Mouse (Mus musculus): ENCODE results near the gene Krtap15. TPM values are rescaled to one million over a fixed set of nuclear protein-coding genes. Genes with fewer than 3 reads are reported as not detected.

Gene Krtap15
- polyA plus RNA-seq (2017; shearing (Covaris generic)) = not detected

DNA sequence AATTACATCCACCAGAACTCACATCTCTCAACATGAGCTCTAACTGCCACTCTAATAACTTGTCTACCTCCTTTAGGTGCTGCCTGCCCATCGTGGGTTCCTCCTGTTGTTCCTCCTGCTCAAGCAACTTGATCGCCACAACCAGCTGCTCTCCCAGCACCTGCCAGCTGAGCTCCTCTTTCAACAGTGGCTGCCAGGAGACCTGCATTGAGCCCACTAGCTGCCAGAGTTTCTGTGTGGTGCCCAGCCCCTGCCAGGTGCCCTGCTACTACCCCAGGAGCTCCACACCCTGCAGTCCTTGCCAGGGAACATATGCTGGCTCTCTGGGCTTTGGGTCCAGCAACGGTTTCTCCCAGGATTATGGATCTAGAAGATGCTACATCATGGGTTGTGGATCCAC is at the start of gene Krtap15:
Gene Krtap15, plus strand, starts transcription at position 150 of the 400 bp plus-strand sequence.

DNA sequence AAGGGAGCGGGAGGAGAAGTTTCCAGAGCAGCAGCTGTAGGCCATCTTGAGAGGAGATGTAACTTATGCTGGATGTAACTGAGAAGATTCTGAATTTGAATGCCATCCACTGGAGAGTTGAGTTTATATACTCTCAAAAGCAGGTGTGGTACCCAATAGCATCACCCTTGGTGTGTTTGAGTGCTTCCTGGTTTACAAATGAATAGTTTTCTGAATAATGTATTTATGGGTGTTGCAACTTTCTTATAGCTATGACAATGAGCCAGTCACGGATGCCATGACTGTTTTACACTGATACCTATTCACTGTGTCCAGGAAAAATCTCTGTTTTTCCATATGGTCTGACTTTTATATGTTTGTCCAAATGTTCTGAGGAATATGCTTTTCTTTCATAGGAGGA is 45.9 kb upstream of the Krtap15 start, which contains the start of gene 2310057N15Rik:
Gene 2310057N15Rik, minus strand, starts transcription at position 101 of the 400 bp plus-strand sequence.

DNA sequence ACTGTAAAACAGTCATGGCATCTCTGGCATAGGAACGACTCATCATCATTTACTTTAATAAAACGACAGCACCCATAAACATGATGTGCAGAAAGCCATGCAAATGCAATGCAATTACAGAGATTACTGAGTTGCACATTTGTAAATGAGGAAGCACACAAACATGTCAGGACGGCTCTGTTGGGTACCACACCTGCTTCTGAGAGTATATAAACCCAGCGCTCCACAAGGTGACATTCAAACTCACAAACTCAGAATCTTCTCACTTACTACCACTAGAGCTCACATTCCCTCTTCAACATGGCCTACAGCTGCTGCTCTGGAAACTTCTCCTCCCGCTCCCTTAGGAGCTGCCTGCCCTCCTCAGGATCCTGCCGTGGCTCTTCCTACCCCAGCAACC is 42.4 kb upstream of the Krtap15 start, which contains the start of gene Gm5965:
Gene Gm5965, plus strand, starts transcription at position 301 of the 400 bp plus-strand sequence.

DNA sequence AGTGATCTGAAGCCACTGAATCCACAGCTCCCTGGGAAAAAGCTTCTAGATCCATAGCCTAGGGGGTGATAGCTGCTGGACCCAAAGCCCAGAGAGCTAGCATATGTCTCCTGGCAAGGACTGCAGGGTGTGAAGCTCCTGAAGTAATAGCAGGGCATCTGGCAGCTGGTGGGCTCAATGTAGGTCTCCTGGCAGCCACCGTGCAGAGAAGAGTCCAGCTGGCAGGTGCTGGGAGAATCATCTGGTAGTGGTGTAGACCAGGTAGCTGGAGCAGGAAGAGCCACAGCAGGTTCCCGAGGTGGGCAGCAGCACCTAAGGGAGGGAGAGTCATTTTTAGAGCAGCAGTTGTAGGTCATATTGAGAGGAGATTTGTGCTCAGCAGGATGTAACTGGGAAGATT is 8.2 kb upstream of the Krtap15 start, which contains the start of gene Gm20741:
Gene Gm20741, minus strand, starts transcription at position 394 of the 400 bp plus-strand sequence.

DNA sequence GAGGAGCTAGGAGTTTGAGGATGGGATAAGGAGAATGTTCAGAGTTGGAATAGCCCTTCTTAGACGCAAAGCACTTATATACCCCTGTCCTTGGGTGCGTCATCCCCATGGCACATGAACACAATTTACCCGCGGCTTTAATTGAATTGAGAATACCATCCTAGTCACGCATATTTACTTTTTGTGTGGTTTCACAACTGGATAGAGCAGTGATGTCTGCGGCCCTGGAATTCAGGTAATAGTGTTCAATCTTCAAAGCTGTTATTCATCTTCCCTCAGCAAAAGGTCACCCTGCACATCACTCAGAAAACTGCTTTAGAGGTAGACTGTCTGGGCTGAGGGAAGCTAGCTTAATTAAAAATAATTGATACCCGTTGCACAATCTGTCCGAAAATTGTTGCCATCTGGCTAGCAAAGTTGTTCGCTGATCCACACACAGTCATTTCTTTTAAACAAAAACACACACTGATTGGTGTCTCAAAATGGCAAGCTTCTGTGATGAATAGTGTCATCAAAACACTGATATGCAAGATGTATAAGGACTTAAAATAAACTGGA is 6.2 kb downstream of the Krtap15 start, which contains the start of gene Krtap14:
Gene Krtap14, minus strand, starts transcription at position 51 of the 558 bp plus-strand sequence.

DNA sequence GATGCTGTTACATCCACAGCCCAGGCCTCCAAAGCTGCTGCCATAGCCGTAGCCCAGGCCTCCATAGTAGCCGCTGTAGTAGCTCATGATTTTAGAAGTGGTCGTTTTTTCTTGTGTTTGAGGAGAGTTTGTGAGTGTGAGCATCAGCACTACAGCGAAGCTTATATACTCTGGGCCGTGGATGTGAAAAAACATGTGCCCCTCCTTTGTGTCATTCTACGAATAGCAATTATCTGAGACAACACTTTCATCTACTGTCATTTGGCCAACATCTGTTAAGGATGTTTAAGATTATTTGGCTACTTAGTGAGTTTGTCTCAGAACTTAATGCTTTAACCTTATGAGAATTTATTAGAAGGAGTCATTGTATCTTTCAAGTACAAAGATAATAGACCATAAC is 49.3 kb downstream of the Krtap15 start, which contains the start of gene Krtap19-1:
Gene Krtap19-1, minus strand, starts transcription at position 101 of the 400 bp plus-strand sequence.

DNA sequence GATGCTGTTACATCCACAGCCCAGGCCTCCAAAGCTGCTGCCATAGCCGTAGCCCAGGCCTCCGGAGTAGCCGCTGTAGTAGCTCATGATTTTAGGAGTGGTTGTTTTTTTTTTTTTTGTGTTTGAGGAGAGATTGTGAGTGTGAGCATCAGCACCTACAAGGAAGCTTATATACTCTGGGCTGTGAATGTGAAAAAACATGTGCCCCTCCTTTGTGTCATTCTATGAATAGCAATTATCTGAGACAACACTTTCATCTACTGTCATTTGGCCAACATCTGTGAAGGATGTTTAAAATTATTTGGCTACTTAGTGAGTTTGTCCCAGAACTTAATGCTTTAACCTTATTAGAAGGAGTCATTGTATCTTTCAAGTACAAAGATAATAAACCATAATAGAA is 54.2 kb downstream of the Krtap15 start, which contains the start of gene Krtap19-2:
Gene Krtap19-2, minus strand, starts transcription at position 101 of the 400 bp plus-strand sequence.

DNA sequence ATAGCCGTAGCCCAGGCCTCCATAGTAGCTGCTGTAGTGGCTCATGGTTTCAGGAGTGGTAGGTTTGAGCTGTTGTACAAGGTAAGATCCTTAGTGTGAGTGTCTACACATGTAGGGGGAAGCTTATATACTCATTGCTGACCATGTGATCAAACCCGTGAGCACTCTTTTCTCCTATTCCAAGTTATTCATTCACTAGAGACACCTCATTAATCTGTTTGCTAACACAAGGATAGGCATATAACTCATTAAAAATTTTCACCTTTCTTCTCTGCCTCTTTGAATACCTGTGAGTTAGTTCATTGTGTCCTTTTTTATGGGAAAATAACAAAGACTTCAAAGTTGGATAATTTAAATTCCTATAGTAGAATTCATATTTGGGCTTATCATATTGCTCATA is 57.9 kb downstream of the Krtap15 start, which contains the start of gene Krtap19-3:
Gene Krtap19-3, minus strand, starts transcription at position 101 of the 400 bp plus-strand sequence.

Other genes starting within 250 kb of the Krtap15 start
- not detected for gene Krtap24-1, start 207.9 kb upstream of the Krtap15 start, polyA plus RNA-seq (2017; shearing (Covaris generic))
- not detected for gene 2310079G19Rik, start 192.5 kb upstream of the Krtap15 start, polyA plus RNA-seq (2017; shearing (Covaris generic))
- gene Krtap26-1, start 172.4 kb upstream of the Krtap15 start, polyA plus RNA-seq (2017; shearing (Covaris generic)) = not detected
- gene Krtap27-1, start 148.5 kb upstream of the Krtap15 start, polyA plus RNA-seq (2017; shearing (Covaris generic)) = not detected
- gene 2310061N02Rik, start 112.3 kb upstream of the Krtap15 start, polyA plus RNA-seq (2017; shearing (Covaris generic)) = not detected
- not detected for gene Krtap13-1, start 91.4 kb upstream of the Krtap15 start, polyA plus RNA-seq (2017; shearing (Covaris generic))
- gene Krtap13, start 68.6 kb upstream of the Krtap15 start, polyA plus RNA-seq (2017; shearing (Covaris generic)) = not detected
- gene 2310034C09Rik, start 61.4 kb upstream of the Krtap15 start, polyA plus RNA-seq (2017; shearing (Covaris generic)) = not detected
- not detected for gene 2310057N15Rik, start 46.0 kb upstream of the Krtap15 start, polyA plus RNA-seq (2017; shearing (Covaris generic))
- not detected for gene Gm5965, start 42.3 kb upstream of the Krtap15 start, polyA plus RNA-seq (2017; shearing (Covaris generic))
- gene Gm20741, start 8.0 kb upstream of the Krtap15 start, polyA plus RNA-seq (2017; shearing (Covaris generic)) = not detected
- not detected for gene Krtap14, start 5.9 kb downstream of the Krtap15 start, polyA plus RNA-seq (2017; shearing (Covaris generic))
- gene Krtap19-1, start 49.2 kb downstream of the Krtap15 start, polyA plus RNA-seq (2017; shearing (Covaris generic)) = not detected
- gene Krtap19-2, start 54.1 kb downstream of the Krtap15 start, polyA plus RNA-seq (2017; shearing (Covaris generic)) = not detected
- gene Krtap19-3, start 57.8 kb downstream of the Krtap15 start, polyA plus RNA-seq (2017; shearing (Covaris generic)) = not detected
- not detected for gene Krtap19-4, start 64.9 kb downstream of the Krtap15 start, polyA plus RNA-seq (2017; shearing (Covaris generic))
- gene Krtap19-5, start 76.2 kb downstream of the Krtap15 start, polyA plus RNA-seq (2017; shearing (Covaris generic)) = not detected
- gene Krtap19-9b, start 112.0 kb downstream of the Krtap15 start, polyA plus RNA-seq (2017; shearing (Covaris generic)) = not detected
- gene Krtap16-3, start 142.7 kb downstream of the Krtap15 start, polyA plus RNA-seq (2017; shearing (Covaris generic)) = not detected
- not detected for gene Krtap22-2, start 190.5 kb downstream of the Krtap15 start, polyA plus RNA-seq (2017; shearing (Covaris generic))
- not detected for gene Gm10229, start 195.1 kb downstream of the Krtap15 start, polyA plus RNA-seq (2017; shearing (Covaris generic))
- gene Krtap6-1, start 211.5 kb downstream of the Krtap15 start, polyA plus RNA-seq (2017; shearing (Covaris generic)) = not detected
- gene Gm10228, start 221.3 kb downstream of the Krtap15 start, polyA plus RNA-seq (2017; shearing (Covaris generic)) = not detected
- gene Krtap6-5, start 227.7 kb downstream of the Krtap15 start, polyA plus RNA-seq (2017; shearing (Covaris generic)) = not detected
- gene 1110025L11Rik, start 243.8 kb downstream of the Krtap15 start, polyA plus RNA-seq (2017; shearing (Covaris generic)) = not detected